Mouse (Mus musculus): ENCODE results near the gene Gm37240.
"Not testable (repeated sequence)": the region's sequence is repeated elsewhere in the genome, so short reads cannot be mapped to it uniquely, and the experiment has no call there.

The Gm37240 gene

GRCm38 (mm10) chr3:84681699-84682098 is 1205.6 kb downstream of the Gm37240 start:
- no peak for DNase-seq (ENCODE audit: low read depth, low spot score)

- no peak for DNase-seq (ENCODE audit: low read depth, low spot score)
Observed at GRCm38 (mm10) chr3:84680062-84680461, 1207.3 kb downstream of the Gm37240 start.

- DNase-seq (ENCODE audit: low read depth, low spot score), result no peak
Observed at GRCm38 (mm10) chr3:84679542-84679941, 1207.8 kb downstream of the Gm37240 start.

GRCm38 (mm10) chr3:84678891-84679290 is 1208.4 kb downstream of the Gm37240 start:
- no peak for DNase-seq (ENCODE audit: low read depth, low spot score)

- DNase-seq (ENCODE audit: low read depth, low spot score), result no peak
Observed at GRCm38 (mm10) chr3:84675710-84676109, 1211.6 kb downstream of the Gm37240 start.

DNA sequence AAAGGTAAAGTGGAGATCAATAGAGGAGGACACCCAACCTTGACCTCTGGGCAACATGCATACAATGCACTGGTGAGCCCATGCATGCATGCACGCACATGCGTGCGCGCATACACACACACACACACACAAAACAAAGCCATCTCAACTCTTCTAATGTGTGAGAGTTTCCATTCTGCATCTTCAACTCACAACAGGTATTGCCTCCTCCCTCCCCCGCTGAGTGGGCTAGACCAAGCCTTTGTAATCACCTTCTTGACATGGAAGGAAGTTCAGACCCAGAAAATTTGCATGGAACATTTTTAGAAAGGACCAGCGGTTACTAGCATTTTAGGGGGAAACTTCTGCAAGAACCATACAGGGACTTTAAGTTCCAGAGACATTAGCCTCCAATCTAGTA is 1213.8 kb downstream of the Gm37240 start:
- no peak for DNase-seq (ENCODE audit: low read depth, low spot score)

GRCm38 (mm10) chr3:84672136-84672535 is 1215.2 kb downstream of the Gm37240 start:
- DNase-seq (ENCODE audit: low read depth, low spot score), result no peak

DNA sequence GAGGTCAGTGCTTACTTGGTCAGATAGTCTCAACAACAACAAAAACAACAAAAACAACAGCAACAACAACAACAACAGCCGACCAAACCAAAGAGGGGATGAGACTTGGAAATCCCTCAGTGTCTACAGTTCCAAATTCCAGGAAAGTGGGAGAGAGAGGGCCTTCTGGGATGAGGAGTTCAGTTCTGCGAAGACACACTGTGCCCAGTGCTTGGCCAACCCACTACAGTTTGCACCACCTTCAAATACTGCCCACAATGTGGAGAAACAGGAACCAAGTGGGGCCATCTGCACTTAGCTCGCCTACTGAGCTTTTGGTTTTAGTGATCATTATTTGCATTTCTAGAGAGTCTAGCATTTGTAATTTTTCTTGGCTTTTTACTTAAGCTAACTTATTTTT is 1218.4 kb downstream of the Gm37240 start:
- no peak for DNase-seq (ENCODE audit: low read depth, low spot score)

GRCm38 (mm10) chr3:84665255-84666073 is 1221.9 kb downstream of the Gm37240 start:
- no peak for DNase-seq (ENCODE audit: low read depth, low spot score)

DNA sequence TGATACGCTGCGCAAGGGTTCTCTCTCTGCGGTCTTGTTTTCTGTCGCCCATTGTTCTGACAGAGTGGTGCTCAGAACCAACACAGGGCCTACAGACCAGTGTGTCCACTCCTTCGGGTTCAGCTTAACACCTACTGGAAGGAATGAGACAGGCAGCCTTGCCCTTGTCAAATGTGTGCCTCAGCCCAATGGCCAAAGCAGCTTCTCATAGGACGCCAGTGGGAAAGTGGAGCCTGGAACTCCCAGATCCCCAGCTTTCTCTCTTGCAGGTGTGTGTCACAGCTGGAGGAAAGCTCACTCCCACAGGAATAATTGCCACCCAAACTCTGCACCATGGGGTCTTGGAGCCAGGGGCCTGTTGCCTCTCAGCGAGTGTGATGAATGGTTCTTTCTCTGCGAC is 1222.6 kb downstream of the Gm37240 start:
- DNase-seq (ENCODE audit: low read depth, low spot score), result no peak

DNA sequence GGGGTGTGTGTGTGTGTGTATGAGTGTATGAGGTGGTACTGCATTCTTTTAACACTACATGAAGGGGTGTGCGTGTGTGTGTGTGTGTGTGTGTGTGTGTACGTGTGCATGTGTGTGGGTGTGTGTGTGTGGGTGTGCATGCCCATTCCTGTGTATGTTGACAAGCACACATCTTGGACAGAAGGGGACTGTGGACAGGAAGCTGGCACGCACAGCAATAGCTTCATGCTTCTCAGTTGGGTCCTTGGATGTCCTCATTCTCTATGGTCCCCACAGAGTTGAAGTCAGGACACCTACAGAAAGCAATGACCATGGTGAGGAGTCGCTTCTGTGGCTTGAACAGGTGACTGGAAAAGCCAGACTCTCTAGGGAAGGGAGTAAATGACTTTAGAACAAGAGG is 1223.5 kb downstream of the Gm37240 start:
- no peak for DNase-seq (ENCODE audit: low read depth, low spot score)

- DNase-seq (ENCODE audit: low read depth, low spot score), result no peak
Observed at GRCm38 (mm10) chr3:84663079-84663478, 1224.2 kb downstream of the Gm37240 start.

GRCm38 (mm10) chr3:84660380-84660779 is 1226.9 kb downstream of the Gm37240 start:
- no peak for DNase-seq (ENCODE audit: low read depth, low spot score)

- DNase-seq (ENCODE audit: low read depth, low spot score), result no peak
Observed at GRCm38 (mm10) chr3:84658872-84659271, 1228.4 kb downstream of the Gm37240 start.

DNA sequence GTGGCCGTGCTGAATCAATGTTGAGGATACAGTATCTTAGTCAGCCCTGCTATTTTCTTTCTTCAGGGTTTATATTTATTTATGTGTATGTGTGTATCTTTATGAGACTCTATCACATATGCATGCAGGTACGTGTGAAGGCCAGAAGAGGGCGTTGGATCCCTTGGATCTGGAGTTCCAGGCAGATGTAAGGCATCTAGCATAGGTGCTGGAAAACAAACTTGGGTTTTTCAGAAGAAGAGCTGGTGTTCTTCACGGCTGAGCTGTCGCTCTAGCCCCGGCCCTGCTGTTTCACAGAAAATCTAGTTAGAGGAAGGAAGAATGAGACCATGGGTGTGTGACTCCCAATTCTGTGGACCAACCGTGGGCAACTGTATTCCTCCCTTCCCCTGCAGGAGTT is 1229.3 kb downstream of the Gm37240 start:
- DNase-seq (ENCODE audit: low read depth, low spot score), result no peak

GRCm38 (mm10) chr3:84657240-84657639 is 1230.1 kb downstream of the Gm37240 start:
- DNase-seq (ENCODE audit: low read depth, low spot score), result no peak

DNA sequence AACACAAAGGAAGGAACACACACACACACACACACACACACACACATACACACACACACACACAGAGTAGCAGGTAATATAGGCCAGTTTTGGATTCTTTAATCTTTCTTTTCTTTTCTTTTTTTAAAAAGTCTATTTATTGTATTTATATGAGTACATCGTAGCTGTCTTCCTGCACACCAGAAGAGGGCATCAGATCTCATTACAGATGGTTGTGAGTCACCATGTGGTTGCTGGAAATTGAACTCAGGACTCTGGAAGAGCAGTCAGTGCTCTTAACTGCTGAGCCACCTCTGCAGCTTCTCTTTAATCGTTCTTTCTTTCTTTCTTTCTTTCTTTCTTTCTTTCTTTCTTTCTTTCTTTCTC is 1231.5 kb downstream of the Gm37240 start:
- not testable (repeated sequence) for DNase-seq (ENCODE audit: low read depth, low spot score)

DNA sequence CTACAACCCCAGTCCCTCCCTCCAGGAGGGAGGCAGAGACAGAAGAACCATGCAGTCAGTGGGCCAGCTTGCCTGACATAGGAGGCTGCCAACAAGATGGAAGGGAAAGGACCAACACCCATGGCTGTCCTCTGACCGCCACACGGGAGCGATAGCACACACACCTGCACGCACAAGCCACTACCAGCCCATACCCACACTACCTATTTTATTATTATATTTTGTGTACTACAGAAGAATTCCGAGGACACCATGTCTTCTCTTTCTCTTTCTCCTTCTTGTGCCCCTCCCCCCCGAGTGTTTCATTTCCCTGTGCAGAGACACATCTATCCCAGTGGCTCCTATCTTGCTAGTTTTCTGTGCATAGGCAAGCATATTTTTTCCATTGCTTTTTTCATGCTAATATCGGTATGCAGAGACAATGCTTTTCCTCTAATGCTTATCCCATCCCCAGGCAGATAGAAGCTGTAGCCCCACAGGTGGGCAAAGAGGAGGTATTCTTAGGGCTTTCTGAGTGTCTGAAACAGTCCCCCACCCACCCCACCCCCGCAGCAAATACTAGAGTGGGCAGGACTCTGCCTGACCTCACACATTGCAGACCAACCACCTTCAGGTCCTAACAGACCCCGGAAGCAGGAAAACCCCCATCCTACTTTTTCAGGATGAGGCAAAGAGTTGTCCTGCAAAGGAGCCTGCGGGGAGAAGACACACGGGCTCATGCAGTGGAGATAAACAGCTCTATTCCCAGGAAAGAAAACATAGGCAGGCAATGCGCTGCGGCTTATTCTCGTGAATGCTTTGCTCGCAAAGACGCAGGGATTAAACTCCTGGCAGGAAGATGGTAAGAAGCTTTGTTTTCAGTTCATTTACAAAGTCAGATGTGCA is 1232.2 kb downstream of the Gm37240 start:
- no peak for DNase-seq (ENCODE audit: low read depth, low spot score)

DNA sequence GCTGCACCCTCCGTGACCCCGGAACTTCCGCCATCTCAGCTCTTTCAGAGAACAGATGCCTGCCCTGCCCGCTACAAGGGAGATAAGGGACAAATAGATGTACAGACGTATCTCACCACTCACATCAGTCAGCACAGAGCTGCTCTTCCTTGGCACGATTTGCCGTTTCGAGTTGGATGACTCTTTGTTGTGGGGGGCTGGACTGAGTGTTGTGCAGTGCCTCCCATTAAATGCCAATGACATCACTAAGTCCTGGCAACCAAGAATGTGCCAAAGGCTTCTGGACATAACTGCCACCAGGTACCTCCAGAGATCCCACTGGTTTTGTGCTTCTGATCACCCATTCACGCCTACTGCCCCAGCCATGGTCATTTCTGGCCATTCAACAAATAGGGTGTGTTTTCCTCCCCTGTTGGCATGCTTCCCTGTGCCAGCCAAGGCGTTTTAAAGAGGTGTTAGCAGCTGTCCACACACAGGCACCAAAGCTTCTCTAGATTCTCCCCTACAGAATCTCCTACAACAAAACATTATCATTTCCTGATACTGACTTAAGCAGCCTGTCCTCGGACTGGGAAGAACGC is 1233.0 kb downstream of the Gm37240 start:
- no peak for DNase-seq (ENCODE audit: low read depth, low spot score)

GRCm38 (mm10) chr3:84653557-84654245 is 1233.6 kb downstream of the Gm37240 start:
- no peak for DNase-seq (ENCODE audit: low read depth, low spot score)

DNA sequence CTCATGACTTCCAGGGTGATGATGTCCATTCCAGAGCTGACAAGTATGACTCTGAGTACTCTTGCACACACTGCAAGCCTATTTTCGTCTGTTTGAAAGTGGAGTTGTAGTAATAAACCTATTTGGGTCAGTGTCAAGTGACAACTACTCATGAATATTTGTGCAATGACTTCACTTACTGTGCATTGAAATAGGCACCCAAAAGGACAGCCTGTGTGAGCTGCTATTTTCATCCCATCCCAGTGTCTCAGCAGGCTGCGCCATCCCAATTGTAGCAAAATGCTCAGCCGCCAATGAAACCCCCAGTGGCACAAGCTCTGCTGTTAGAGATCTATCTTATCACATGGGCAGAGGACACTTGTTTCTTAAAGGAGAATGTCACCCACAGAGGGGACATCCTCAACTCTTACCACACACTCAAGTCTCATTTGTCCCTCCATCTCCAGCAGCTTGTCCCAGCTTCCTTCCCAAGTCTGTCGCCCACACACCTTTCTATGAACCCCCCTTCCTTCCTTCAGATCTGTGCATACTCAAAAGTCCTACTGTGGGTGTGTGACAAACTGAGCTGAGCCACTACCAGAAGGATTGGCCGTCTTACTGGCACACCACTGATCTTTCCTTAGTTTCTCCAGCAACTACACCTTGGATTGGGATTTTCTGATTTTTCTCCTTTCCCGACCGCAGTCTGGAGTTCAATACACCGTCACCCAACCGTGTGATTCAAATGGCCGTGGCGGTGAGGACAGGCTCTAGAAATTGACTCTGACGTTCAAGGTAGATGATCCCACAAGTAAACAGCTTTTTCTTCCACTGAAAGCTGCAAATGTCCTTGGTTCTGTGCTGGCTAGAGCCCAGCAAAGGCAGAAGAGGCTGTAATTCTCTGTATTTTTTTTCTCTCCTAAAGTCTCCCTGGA is 1234.4 kb downstream of the Gm37240 start:
- DNase-seq (ENCODE audit: low read depth, low spot score), result no peak

All from retina, postnatal 7 days (tissue).